Mouse (Mus musculus): ENCODE data around the gene Snw1. TPM values are rescaled to one million over a fixed set of nuclear protein-coding genes. Genes with fewer than 3 reads are reported as not detected.

Gene Snw1
- total and polyA plus RNA-seq, 2 experiments from 2014 or later, result 25.5 to 88.7 TPM

GRCm38 (mm10) chr12:87443115-87443699 is 28.9 kb downstream of the Snw1 start:
- DNase-seq (ENCODE audit: low spot score) (peak; percentile 70), ATAC-seq (peak; percentile 93)
- TF ChIP-seq CTCF (IDR thresholded peaks at IDR 0.05; ENCODE audit: low read depth), result peak; percentile 15; the same call in 1 of the 2 replicates
- Histone ChIP-seq H3K9ac (replicated peaks; ENCODE audit: low read length) (peak overlapping the region; percentile 73), H3K4me2 (ENCODE audit: low read depth, low read length) (peak overlapping the region; percentile 90), H3K4me3 (ENCODE audit: low read length) (peak overlapping the region; percentile 93), H3K9me3 (ENCODE audit: low read length) (no peaks in the 10 kb centered on the region), H3K27me3 (ENCODE audit: insufficient read depth, low read length) (no peaks in the 10 kb centered on the region), H3K36me3 (ENCODE audit: insufficient read depth, low read length) (peaks cover 37% of the 10 kb centered on the region; the same call in 1 of the 2 replicates), H3K4me1 (ENCODE audit: insufficient read depth, low read length) (peaks cover 6% of the 10 kb centered on the region; the same call in 1 of the 2 replicates), H3K27ac (peak overlapping the region; percentile 94)
- under 1% methylated on average over 31 of the region's 33 CpGs for WGBS

DNA sequence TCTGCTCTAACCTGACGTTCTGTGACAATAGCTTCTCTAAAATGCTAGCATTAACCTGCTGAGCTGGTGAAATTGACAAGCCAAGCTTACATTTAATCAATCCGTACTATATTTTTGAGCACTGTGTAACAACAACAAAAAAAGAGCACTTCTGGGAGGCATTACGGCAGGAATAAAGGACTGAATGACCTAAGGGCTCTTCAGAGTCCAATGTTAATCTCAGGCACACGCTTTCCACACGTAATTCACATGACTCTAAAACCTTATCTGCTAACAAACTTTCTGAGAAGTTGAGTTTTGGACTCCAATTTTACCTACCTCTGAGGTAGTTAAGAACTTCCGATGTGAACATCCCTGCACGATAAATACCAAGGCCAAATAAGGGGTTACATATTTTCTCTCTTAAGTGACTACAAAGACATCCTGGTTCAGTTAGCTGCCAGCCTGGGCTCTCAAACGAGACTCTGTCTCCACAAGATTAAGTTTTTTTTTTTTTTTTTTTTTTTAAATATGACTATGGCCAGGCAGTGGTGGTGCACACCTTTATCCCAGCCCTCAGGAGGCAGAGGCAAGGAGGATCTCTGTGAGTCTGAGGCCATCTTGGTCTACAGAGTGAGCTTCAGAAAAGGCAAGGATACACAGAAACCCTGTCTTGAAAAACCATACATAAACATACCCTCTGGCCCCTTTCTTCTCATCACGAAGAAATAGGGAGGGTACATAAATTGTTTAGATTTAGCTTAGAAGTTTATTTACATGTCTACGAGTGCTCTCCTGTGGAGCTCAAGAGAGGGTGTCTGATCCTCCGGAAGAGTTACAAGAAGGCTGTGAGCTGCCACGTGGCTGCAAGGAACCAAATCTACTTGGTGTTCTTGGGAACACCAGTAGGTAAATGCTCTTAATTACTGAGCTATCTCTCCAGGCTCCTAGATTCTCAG is 29.6 kb downstream of the Snw1 start:
- H3K27ac ChIP-seq, result peak overlapping the region; percentile 94; the same call in 1 of the 2 replicates
- peak overlapping the region; percentile 93 for H3K4me3 ChIP-seq (ENCODE audit: low read length)
- ATAC-seq (no peak), DNase-seq (ENCODE audit: low spot score) (peak; percentile 26)
- 33% methylated on average over 12 of the region's 12 CpGs for WGBS
- H3K36me3 ChIP-seq (ENCODE audit: insufficient read depth, low read length), result peaks cover 38% of the 10 kb centered on the region; the same call in 1 of the 2 replicates
- H3K9ac ChIP-seq (replicated peaks; ENCODE audit: low read length), result peak overlapping the region; percentile 73
- peak overlapping the region; percentile 90 for H3K4me2 ChIP-seq (ENCODE audit: low read depth, low read length)
- H3K27me3 ChIP-seq (ENCODE audit: insufficient read depth, low read length), result no peaks in the 10 kb centered on the region
- H3K4me1 ChIP-seq (ENCODE audit: insufficient read depth, low read length), result peaks cover 6% of the 10 kb centered on the region; the same call in 1 of the 2 replicates
- no peak for TF ChIP-seq CTCF (IDR thresholded peaks at IDR 0.05; ENCODE audit: low read depth)
- no peaks in the 10 kb centered on the region for H3K9me3 ChIP-seq (ENCODE audit: low read length)

DNA sequence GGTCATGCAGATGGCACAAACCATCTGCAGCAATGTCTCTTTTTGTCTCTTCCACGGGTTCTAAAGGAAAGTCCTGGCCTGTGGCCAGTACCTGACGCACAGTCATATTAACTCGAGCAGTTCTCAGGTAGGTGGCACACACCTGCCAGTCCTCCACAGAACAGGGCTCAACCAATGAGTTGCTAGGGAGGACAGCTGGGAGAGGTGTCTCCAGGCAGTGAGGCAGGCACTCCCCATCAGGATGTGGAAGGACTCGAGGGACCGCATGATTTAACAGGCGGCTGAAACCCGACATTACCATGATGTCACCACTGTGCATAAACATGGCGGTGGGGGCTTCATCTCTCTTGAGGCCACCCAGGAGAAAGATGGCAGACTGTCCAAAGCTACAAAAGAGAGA is 43.2 kb downstream of the Snw1 start:
- DNase-seq (ENCODE audit: low spot score) (no peak), ATAC-seq (0 out of 2 replicates have a peak, but pooled peaks have one; percentile 28)
- Histone ChIP-seq H3K4me2 (ENCODE audit: low read depth, low read length) (no peak overlapping the region), H3K27me3 (ENCODE audit: insufficient read depth, low read length) (no peaks in the 10 kb centered on the region), H3K36me3 (ENCODE audit: insufficient read depth, low read length) (peaks cover 61% of the 10 kb centered on the region), H3K4me3 (ENCODE audit: low read length) (no peak overlapping the region), H3K9me3 (ENCODE audit: low read length) (no peaks in the 10 kb centered on the region), H3K4me1 (ENCODE audit: insufficient read depth, low read length) (no peaks in the 10 kb centered on the region), H3K27ac (no peak overlapping the region), H3K9ac (replicated peaks; ENCODE audit: low read length) (no peak overlapping the region)
- no peak for TF ChIP-seq CTCF (IDR thresholded peaks at IDR 0.05; ENCODE audit: low read depth)
- 83% methylated on average over 8 of the region's 8 CpGs for WGBS

DNA sequence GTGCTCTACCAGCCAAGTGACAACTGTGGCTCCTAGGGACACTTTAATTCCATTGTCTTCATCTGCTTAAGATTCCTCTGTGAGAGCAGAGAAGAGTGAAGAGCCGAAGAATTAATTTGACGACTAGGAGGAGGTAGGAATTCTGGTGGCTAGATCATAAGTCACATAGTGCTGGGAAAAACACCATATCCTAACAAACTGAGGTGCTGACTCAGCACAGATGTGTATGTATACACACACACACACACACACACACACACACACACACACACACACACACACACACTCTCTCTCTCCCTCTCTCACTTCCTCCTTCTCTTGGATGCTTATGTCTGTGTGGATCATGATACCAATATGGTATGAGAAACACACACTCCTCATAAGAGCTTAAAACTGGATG is 43.8 kb downstream of the Snw1 start:
- ATAC-seq (no peak), DNase-seq (ENCODE audit: low spot score) (no peak)
- Histone ChIP-seq H3K4me2 (ENCODE audit: low read depth, low read length) (no peak overlapping the region), H3K4me3 (ENCODE audit: low read length) (no peak overlapping the region), H3K27ac (no peak overlapping the region), H3K4me1 (ENCODE audit: insufficient read depth, low read length) (no peaks in the 10 kb centered on the region), H3K9ac (replicated peaks; ENCODE audit: low read length) (no peak overlapping the region), H3K9me3 (ENCODE audit: low read length) (no peaks in the 10 kb centered on the region), H3K27me3 (ENCODE audit: insufficient read depth, low read length) (no peaks in the 10 kb centered on the region), H3K36me3 (ENCODE audit: insufficient read depth, low read length) (peaks cover 55% of the 10 kb centered on the region)
- no peak for TF ChIP-seq CTCF (IDR thresholded peaks at IDR 0.05; ENCODE audit: low read depth)
- WGBS, result 71% methylated on average over 2 of the region's 2 CpGs

GRCm38 (mm10) chr12:87426354-87427031 is 45.6 kb downstream of the Snw1 start:
- Histone ChIP-seq H3K27ac (no peak overlapping the region), H3K4me3 (ENCODE audit: low read length) (no peak overlapping the region), H3K9ac (replicated peaks; ENCODE audit: low read length) (no peak overlapping the region), H3K36me3 (ENCODE audit: insufficient read depth, low read length) (peaks cover 46% of the 10 kb centered on the region), H3K27me3 (ENCODE audit: insufficient read depth, low read length) (no peaks in the 10 kb centered on the region), H3K4me2 (ENCODE audit: low read depth, low read length) (no peak overlapping the region), H3K4me1 (ENCODE audit: insufficient read depth, low read length) (no peaks in the 10 kb centered on the region), H3K9me3 (ENCODE audit: low read length) (no peaks in the 10 kb centered on the region)
- no peak for DNase-seq (ENCODE audit: low spot score)
- ATAC-seq, result no peak
- WGBS, result 95% methylated on average over 5 of the region's 5 CpGs
- no peak for TF ChIP-seq CTCF (IDR thresholded peaks at IDR 0.05; ENCODE audit: low read depth)

GRCm38 (mm10) chr12:87424516-87424915 is 47.6 kb downstream of the Snw1 start:
- DNase-seq (ENCODE audit: low spot score) (no peak), ATAC-seq (no peak)
- no peak overlapping the region for H3K27ac ChIP-seq
- WGBS, result 20% methylated on average over 3 of the region's 3 CpGs
- no peaks in the 10 kb centered on the region for H3K9me3 ChIP-seq (ENCODE audit: low read length)
- H3K36me3 ChIP-seq (ENCODE audit: insufficient read depth, low read length), result peaks cover 26% of the 10 kb centered on the region
- H3K4me1 ChIP-seq (ENCODE audit: insufficient read depth, low read length), result no peaks in the 10 kb centered on the region; the same call in 1 of the 2 replicates
- no peak overlapping the region for H3K4me2 ChIP-seq (ENCODE audit: low read depth, low read length)
- no peaks in the 10 kb centered on the region for H3K27me3 ChIP-seq (ENCODE audit: insufficient read depth, low read length)
- TF ChIP-seq CTCF (IDR thresholded peaks at IDR 0.05; ENCODE audit: low read depth), result no peak
- no peak overlapping the region for H3K9ac ChIP-seq (replicated peaks; ENCODE audit: low read length)
- H3K4me3 ChIP-seq (ENCODE audit: low read length), result no peak overlapping the region

Measured in hindbrain, postnatal 0 days (tissue).